Mouse (Mus musculus) T-helper 2 cell (primary cell): Measurements from ENCODE around the gene Pakap.

Experiments used
- in situ Hi-C: fragments of 300-600 bp; cut with MboI, MseI; formaldehyde crosslinking; loops from one replicate; pipeline ENCODE4 v1.15.1; 2025; ENCODE audit warnings: high pct_unique_total_duplicates

Pakap gene

GRCm38 (mm10) chr4:57624819-57625218 lies 56.8 kb downstream of the Pakap start:
- in situ Hi-C loops: loop anchor here (25.0 kb wide), 1 partner anchor 738 kb away; no protein-coding TSS in a partner anchor

- in situ Hi-C loops: no loop called here
These were observed 57.3 kb downstream of the Pakap start for GRCm38 (mm10) chr4:57625306-57625705.

GRCm38 (mm10) chr4:57625756-57626155 lies 57.8 kb downstream of the Pakap start:
- in situ Hi-C loops: no loop called here

GRCm38 (mm10) chr4:57626921-57627320 lies 58.9 kb downstream of the Pakap start:
- in situ Hi-C loops: no loop called here

- in situ Hi-C loops: loop anchor here (10.0 kb wide), 1 partner anchor 1122 kb away; no protein-coding TSS in a partner anchor
These were observed 64.4 kb downstream of the Pakap start for GRCm38 (mm10) chr4:57632386-57632785.

GRCm38 (mm10) chr4:57633052-57633451 lies 65.1 kb downstream of the Pakap start:
- in situ Hi-C loops: loop anchor here (10.0 kb wide), 1 partner anchor 1122 kb away; no protein-coding TSS in a partner anchor

GRCm38 (mm10) chr4:57634956-57635355 lies 67.0 kb downstream of the Pakap start:
- in situ Hi-C loops: loop anchor here (10.0 kb wide), 1 partner anchor 1120 kb away; no protein-coding TSS in a partner anchor

- in situ Hi-C loops: loop anchor here (10.0 kb wide), 1 partner anchor 1118 kb away; no protein-coding TSS in a partner anchor
These were observed 69.0 kb downstream of the Pakap start for GRCm38 (mm10) chr4:57636782-57637482.

- in situ Hi-C loops: loop anchor here (10.0 kb wide), 1 partner anchor 1117 kb away; no protein-coding TSS in a partner anchor
These were observed 69.8 kb downstream of the Pakap start for GRCm38 (mm10) chr4:57637636-57638386.

- in situ Hi-C loops: loop anchor here (10.0 kb wide), 1 partner anchor 1116 kb away; no protein-coding TSS in a partner anchor
These were observed 71.0 kb downstream of the Pakap start for GRCm38 (mm10) chr4:57638941-57639340.

GRCm38 (mm10) chr4:57640222-57640621 lies 72.2 kb downstream of the Pakap start:
- in situ Hi-C loops: no loop called here

GRCm38 (mm10) chr4:57640971-57641370 lies 73.0 kb downstream of the Pakap start:
- in situ Hi-C loops: no loop called here

- in situ Hi-C loops: no loop called here
These were observed 83.0 kb downstream of the Pakap start for GRCm38 (mm10) chr4:57650994-57651393.

GRCm38 (mm10) chr4:57651547-57651946 lies 83.6 kb downstream of the Pakap start:
- in situ Hi-C loops: no loop called here

GRCm38 (mm10) chr4:57652185-57652904 lies 84.4 kb downstream of the Pakap start:
- in situ Hi-C loops: no loop called here

GRCm38 (mm10) chr4:57655966-57656365 lies 88.0 kb downstream of the Pakap start:
- in situ Hi-C loops: no loop called here

GRCm38 (mm10) chr4:57656388-57656787 lies 88.4 kb downstream of the Pakap start:
- in situ Hi-C loops: no loop called here

GRCm38 (mm10) chr4:57656861-57657260 lies 88.9 kb downstream of the Pakap start:
- in situ Hi-C loops: no loop called here

GRCm38 (mm10) chr4:57660470-57660869 lies 92.5 kb downstream of the Pakap start:
- in situ Hi-C loops: no loop called here

- in situ Hi-C loops: no loop called here
These were observed 98.1 kb downstream of the Pakap start for GRCm38 (mm10) chr4:57666101-57666500.

- in situ Hi-C loops: loop anchor here (5.0 kb wide), 1 partner anchor 211 kb away; no protein-coding TSS in a partner anchor
These were observed 103.0 kb downstream of the Pakap start for GRCm38 (mm10) chr4:57670813-57671469.
